Mouse (Mus musculus) heart, adult 2 months (tissue): ENCODE results near the gene Prdm5. TPM values are rescaled to one million over a fixed set of nuclear protein-coding genes. Genes with fewer than 3 reads are reported as not detected.

Experiments
- DNase-seq, 2 experiments: peaks; one replicate each; pipeline ENCODE4 v3.0.0; 2021
- H3K27ac ChIP-seq: fragments of 200-600 bp; 2 replicates; pipeline ENCODE4 v1.8.1; 2022
- H3K27me3 ChIP-seq: fragments of 200-500 bp; 2 replicates; pipeline ENCODE4 v1.6.1; 2012; ENCODE audit warnings: mild to moderate bottlenecking, low read length, inconsistent platforms, mixed read lengths; ENCODE audit not compliant: control insufficient read depth, insufficient read depth
- H3K36me3 ChIP-seq: fragments of 200-500 bp; 2 replicates; pipeline ENCODE4 v1.6.1; 2012; ENCODE audit warnings: low read length, inconsistent platforms; ENCODE audit not compliant: control insufficient read depth, insufficient read depth
- H3K4me1 ChIP-seq: fragments of 200-500 bp; 2 replicates; pipeline ENCODE4 v1.6.1; 2011; ENCODE audit warnings: low read length; ENCODE audit not compliant: control insufficient read depth, insufficient read depth
- H3K4me3 ChIP-seq: fragments of 200-600 bp; 2 replicates; pipeline ENCODE4 v1.8.1; 2022
- H3K79me2 ChIP-seq: fragments of 200-500 bp; replicated peaks from 2 replicates; pipeline ENCODE4 v1.6.1; 2012; ENCODE audit warnings: mild to moderate bottlenecking, inconsistent platforms, low read length, moderate library complexity, mixed read lengths; ENCODE audit not compliant: control insufficient read depth, insufficient read depth
- H3K9ac ChIP-seq: fragments of 200-500 bp; 2 replicates; pipeline ENCODE4 v1.6.1; 2012; ENCODE audit warnings: low read depth, mild to moderate bottlenecking, control low read depth, inconsistent platforms, low read length, mixed read lengths
- CTCF ChIP-seq: fragments of 200-600 bp; IDR thresholded peaks from 2 replicates; pipeline ENCODE4 v1.8.1; 2022; ENCODE audit warnings: antibody characterized with exemption, mild to moderate bottlenecking, moderate library complexity
- EP300 ChIP-seq: fragments of 200-500 bp; IDR thresholded peaks from 2 replicates; pipeline ENCODE4 v1.6.1; 2011; ENCODE audit warnings: low read depth, low read length, control low read depth; ENCODE audit not compliant: insufficient read depth
- POLR2A ChIP-seq: fragments of 200-500 bp; IDR thresholded peaks from 2 replicates; pipeline ENCODE4 v1.6.1; 2011; ENCODE audit warnings: mild to moderate bottlenecking, low read depth, low read length, control low read depth; ENCODE audit not compliant: insufficient read depth
- WGBS: fragments of 180-500 bp; shearing (Covaris S2); methylation state at CpG from one replicate; pipeline ENCODE4 v1.1.7; 2018; 5-methylcytosine and 5-hydroxymethylcytosine counted together
- intact Hi-C: fragments of 180-260 bp; cut with DNase I; formaldehyde crosslinking; loops from one replicate; pipeline ENCODE4 v1.15.1; 2025
- polyA plus RNA-seq: library from polyadenylated mRNA; depleted of rRNA; stranded (reverse); fragments of >200 nt; gene quantifications from 2 replicates; pipeline ENCODE4 v1.2.3, GENCODE M21; 2012
- total RNA-seq, 2 experiments: library from RNA; stranded (reverse); gene quantifications; 2 replicates each; pipeline ENCODE4 v1.2.3; 2021

The Prdm5 gene
- total and polyA plus RNA-seq, 3 experiments = 2.8 to 8.4 (median 7.5) TPM

- DNase-seq = no peak
- H3K27me3 ChIP-seq = no peaks in the 10 kb centered on the region
- no peak overlapping the region for H3K27ac ChIP-seq
- no peak overlapping the region for H3K4me3 ChIP-seq
- 75% methylated on average over 4 of the region's 4 CpGs for WGBS
- no peak for TF ChIP-seq POLR2A
- TF ChIP-seq CTCF = no peak
- TF ChIP-seq EP300 = no peak
- intact Hi-C loops = no loop called here
- H3K4me1 ChIP-seq = no peaks in the 10 kb centered on the region
- no peaks in the 10 kb centered on the region for H3K36me3 ChIP-seq
- H3K9ac ChIP-seq = no peak overlapping the region
- H3K79me2 ChIP-seq = no peaks in the 10 kb centered on the region
Observed at GRCm38 (mm10) chr6:65842579-65842978, 63.8 kb downstream of the Prdm5 start.

DNA sequence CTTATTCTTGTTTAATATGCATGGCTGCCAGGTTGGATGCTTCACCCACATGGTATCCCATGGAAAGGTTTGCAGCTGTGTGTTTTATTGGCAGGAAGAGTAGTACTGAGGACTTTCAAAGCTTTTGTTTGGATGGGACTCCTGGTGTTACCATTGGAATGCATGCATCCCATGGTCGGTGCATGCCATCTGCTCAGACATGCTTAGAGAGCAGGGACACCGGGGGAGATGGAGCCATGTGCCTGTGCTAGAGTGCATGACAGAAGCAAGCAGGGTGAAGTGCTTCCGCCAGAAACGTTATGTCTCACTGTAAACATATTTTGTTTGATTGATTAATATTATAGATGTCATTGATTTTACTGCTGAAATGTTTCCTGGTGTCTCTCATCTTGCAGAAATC is 70.3 kb downstream of the Prdm5 start:
- WGBS = 83% methylated on average over 4 of the region's 4 CpGs
- DNase-seq = no peak
- no peak overlapping the region for H3K4me3 ChIP-seq
- no peak for TF ChIP-seq EP300
- no peaks in the 10 kb centered on the region for H3K4me1 ChIP-seq
- no peaks in the 10 kb centered on the region for H3K79me2 ChIP-seq
- H3K9ac ChIP-seq = no peak overlapping the region
- H3K27ac ChIP-seq = no peak overlapping the region
- no peaks in the 10 kb centered on the region for H3K27me3 ChIP-seq
- peaks cover 3% of the 10 kb centered on the region; the same call in 1 of the 2 replicates for H3K36me3 ChIP-seq
- intact Hi-C loops = no loop called here

- no peak overlapping the region for H3K4me3 ChIP-seq
- intact Hi-C loops = no loop called here
- no peaks in the 10 kb centered on the region for H3K27me3 ChIP-seq
- H3K79me2 ChIP-seq = no peaks in the 10 kb centered on the region; the same call in 1 of the 2 replicates
- TF ChIP-seq POLR2A (no peak), EP300 (no peak), CTCF (no peak)
- H3K4me1 ChIP-seq = no peaks in the 10 kb centered on the region
- DNase-seq = no peak
- H3K27ac ChIP-seq = no peak overlapping the region
- H3K36me3 ChIP-seq = peaks cover 3% of the 10 kb centered on the region; the same call in 1 of the 2 replicates
- no peak overlapping the region for H3K9ac ChIP-seq
- WGBS = 68% methylated on average over 3 of the region's 3 CpGs
Observed at GRCm38 (mm10) chr6:65849687-65850086, 70.9 kb downstream of the Prdm5 start.

DNA sequence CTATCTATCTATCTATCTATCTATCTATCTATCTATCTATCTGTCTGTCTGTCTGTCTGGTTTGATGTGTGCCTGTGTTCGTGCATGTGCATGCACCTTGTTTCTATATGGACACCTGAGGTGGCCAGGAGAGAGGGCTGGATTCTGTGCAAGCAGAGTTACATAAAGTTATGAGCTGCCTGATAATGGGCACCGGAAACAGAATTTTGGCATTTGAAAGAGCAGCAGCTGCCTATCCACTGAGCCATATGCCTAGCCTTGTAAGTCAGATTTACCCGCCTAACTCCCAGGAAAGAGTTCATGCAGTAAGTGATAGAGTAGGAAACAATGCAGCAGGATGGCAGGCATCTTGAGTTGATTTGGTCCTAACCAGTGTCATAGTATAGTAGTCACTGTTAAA is 71.4 kb downstream of the Prdm5 start:
- no peaks in the 10 kb centered on the region for H3K4me1 ChIP-seq
- intact Hi-C loops = no loop called here
- no peak overlapping the region for H3K9ac ChIP-seq
- no peak overlapping the region for H3K27ac ChIP-seq
- WGBS = 92% methylated on average over 3 of the region's 3 CpGs
- H3K36me3 ChIP-seq = peaks cover 3% of the 10 kb centered on the region; the same call in 1 of the 2 replicates
- no peaks in the 10 kb centered on the region for H3K27me3 ChIP-seq
- H3K4me3 ChIP-seq = no peak overlapping the region
- TF ChIP-seq CTCF = no peak
- no peak for TF ChIP-seq EP300
- no peak for TF ChIP-seq POLR2A
- no peak for DNase-seq
- no peaks in the 10 kb centered on the region; the same call in 1 of the 2 replicates for H3K79me2 ChIP-seq

GRCm38 (mm10) chr6:65854020-65854419 is 75.2 kb downstream of the Prdm5 start:
- TF ChIP-seq POLR2A = no peak
- no peak for TF ChIP-seq CTCF
- no peak for TF ChIP-seq EP300
- Histone ChIP-seq H3K4me3 (no peak overlapping the region), H3K36me3 (peaks cover 3% of the 10 kb centered on the region; the same call in 1 of the 2 replicates), H3K27ac (no peak overlapping the region), H3K9ac (no peak overlapping the region), H3K79me2 (no peaks in the 10 kb centered on the region; the same call in 1 of the 2 replicates), H3K27me3 (no peaks in the 10 kb centered on the region), H3K4me1 (no peaks in the 10 kb centered on the region)
- 67% methylated on average over 3 of the region's 3 CpGs for WGBS
- intact Hi-C loops = no loop called here
- DNase-seq = no peak

DNA sequence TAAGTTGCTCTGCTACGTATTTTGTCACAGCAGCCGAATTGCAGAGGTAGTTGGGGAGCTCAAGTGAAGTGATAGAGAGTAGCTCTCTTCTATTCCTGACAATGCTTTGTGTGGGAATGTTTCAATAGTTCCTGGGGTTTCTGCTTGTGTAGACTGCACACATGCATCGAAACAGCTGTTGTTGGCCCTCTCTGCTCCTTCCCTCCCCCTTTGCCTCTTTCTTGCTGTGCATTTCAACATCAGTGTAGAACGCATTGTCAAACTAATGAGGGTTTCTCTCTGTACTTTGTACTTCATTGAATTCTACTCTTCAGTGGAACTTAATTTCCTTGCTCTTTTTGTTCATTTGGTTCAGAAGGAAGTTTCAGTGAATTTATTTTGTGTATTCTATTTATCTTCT is 75.8 kb downstream of the Prdm5 start:
- no peaks in the 10 kb centered on the region; the same call in 1 of the 2 replicates for H3K79me2 ChIP-seq
- no peak for TF ChIP-seq CTCF
- no peak for TF ChIP-seq EP300
- no peak for TF ChIP-seq POLR2A
- H3K27me3 ChIP-seq = no peaks in the 10 kb centered on the region
- no peak overlapping the region for H3K9ac ChIP-seq
- WGBS = 81% methylated on average over 4 of the region's 4 CpGs
- no peak for DNase-seq
- H3K36me3 ChIP-seq = peaks cover 3% of the 10 kb centered on the region; the same call in 1 of the 2 replicates
- intact Hi-C loops = no loop called here
- no peak overlapping the region for H3K4me3 ChIP-seq
- H3K27ac ChIP-seq = no peak overlapping the region
- H3K4me1 ChIP-seq = no peaks in the 10 kb centered on the region
